Mouse (Mus musculus) C2C12 (cell line): ENCODE data around the gene Hgd. TPM values are rescaled to one million over a fixed set of nuclear protein-coding genes. Genes with fewer than 3 reads are reported as not detected.

Experiments
- H3K27me3 ChIP-seq: one replicate; pipeline ENCODE4 v1.6.1; 2011; ENCODE audit not compliant: control insufficient read depth, insufficient read depth, insufficient read length
- H3K36me3 ChIP-seq: one replicate; pipeline ENCODE4 v1.6.1; 2011; ENCODE audit not compliant: control insufficient read depth, insufficient read depth
- H3K4me3 ChIP-seq: one replicate; pipeline ENCODE4 v1.5.1; 2011; ENCODE audit warnings: mild to moderate bottlenecking, control low read depth; ENCODE audit not compliant: poor library complexity, insufficient read depth, severe bottlenecking
- H3K79me2 ChIP-seq: one replicate; pipeline ENCODE4 v1.6.1; 2011; ENCODE audit not compliant: control insufficient read depth, insufficient read depth
- H3K79me3 ChIP-seq: one replicate; pipeline ENCODE4 v1.6.1; 2011; ENCODE audit warnings: low read depth, control low read depth
- H3ac ChIP-seq: one replicate; pipeline ENCODE3; 2011; ENCODE audit warnings: low read depth; ENCODE audit not compliant: control insufficient read depth, insufficient read length
- CEBPB ChIP-seq: IDR thresholded peaks from one replicate; pipeline ENCODE4 v1.6.1; 2011; ENCODE audit warnings: low read depth, mild to moderate bottlenecking, control low read depth, moderate library complexity
- CTCF ChIP-seq: IDR thresholded peaks from one replicate; pipeline ENCODE4 v1.5.1; 2011; ENCODE audit not compliant: control insufficient read depth, insufficient read depth, insufficient read length
- FOSL1 ChIP-seq: IDR thresholded peaks from one replicate; pipeline ENCODE4 v1.8.0; 2011; ENCODE audit warnings: mild to moderate bottlenecking, low read length; ENCODE audit not compliant: poor library complexity, insufficient read depth, severe bottlenecking
- MAX ChIP-seq: IDR thresholded peaks from one replicate; pipeline ENCODE4 v1.6.1; 2011; ENCODE audit warnings: mild to moderate bottlenecking, control low read depth
- MYOD1 ChIP-seq: IDR thresholded peaks from one replicate; pipeline ENCODE4 v1.6.1; 2011; ENCODE audit warnings: low read depth; ENCODE audit not compliant: control insufficient read depth, insufficient read length
- MYOG ChIP-seq: IDR thresholded peaks from one replicate; pipeline ENCODE4 v1.6.1; 2011; ENCODE audit not compliant: control insufficient read depth, insufficient read length; ENCODE audit errors: extremely low read depth
- USF1 ChIP-seq: IDR thresholded peaks from one replicate; pipeline ENCODE4 v1.6.1; 2011; ENCODE audit warnings: low read depth, mild to moderate bottlenecking, control low read depth, moderate library complexity
- polyA plus RNA-seq: library from polyadenylated mRNA; unstranded; fragments of >200 nt; fragmentation: generic; extraction: Trizol; gene quantifications from one replicate; pipeline ENCODE4 v1.2.1, GENCODE M21; 2012; ENCODE audit warnings: missing spikeins

Hgd gene
- polyA plus RNA-seq, 1 experiment: 0.02 TPM

DNA sequence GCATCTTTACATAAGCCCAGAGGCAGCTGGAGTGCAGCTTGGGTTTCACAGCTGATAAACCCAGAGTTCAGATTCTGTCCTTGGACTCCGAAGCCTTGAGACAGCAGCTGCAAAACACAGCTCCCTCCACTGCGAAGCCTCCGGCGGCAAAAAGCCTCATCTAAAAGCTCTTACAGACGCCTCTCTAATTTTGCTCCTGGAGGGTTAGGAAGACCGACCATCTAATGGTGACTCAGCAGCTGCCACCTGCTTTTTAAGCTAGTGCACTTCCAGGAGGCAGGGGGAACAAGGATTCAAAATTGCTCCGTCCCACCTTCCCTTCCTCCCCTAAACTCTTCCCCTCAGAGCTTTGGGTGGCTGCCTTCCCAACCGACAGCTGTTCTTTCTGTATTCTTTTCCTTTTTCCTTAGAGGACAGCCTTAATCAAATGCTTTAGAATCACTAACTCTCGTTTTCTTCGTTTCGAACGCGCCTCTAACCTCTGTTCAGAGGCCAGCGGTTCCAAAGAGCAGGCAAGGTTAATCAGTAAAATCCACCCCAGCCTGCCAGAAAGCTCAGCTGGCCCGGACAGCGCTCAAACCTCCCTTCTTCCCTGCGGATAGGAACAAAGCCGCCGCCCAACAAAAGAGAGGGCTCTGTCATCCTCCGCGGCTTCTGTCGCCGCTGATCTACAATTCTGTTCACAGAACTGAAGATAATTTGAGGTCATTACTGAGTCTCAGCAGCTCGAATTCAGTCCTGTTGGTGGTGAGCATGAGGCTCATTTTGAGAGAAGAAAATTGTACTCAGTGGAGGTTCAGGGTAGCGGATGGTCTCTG, 4.5 kb downstream of the Hgd start:
- no peaks in the 10 kb centered on the region for H3K27me3 ChIP-seq
- no peaks in the 10 kb centered on the region for H3K36me3 ChIP-seq
- H3K4me3 ChIP-seq: no peak overlapping the region
- no peaks in the 10 kb centered on the region for H3K79me3 ChIP-seq
- TF ChIP-seq USF1 (no peak), MAX (no peak), FOSL1 (no peak), MYOG (no peak), MYOD1 (no peak), CEBPB (no peak), CTCF (no peak)
- H3K79me2 ChIP-seq: no peaks in the 10 kb centered on the region
- H3ac ChIP-seq: no peak overlapping the region

DNA sequence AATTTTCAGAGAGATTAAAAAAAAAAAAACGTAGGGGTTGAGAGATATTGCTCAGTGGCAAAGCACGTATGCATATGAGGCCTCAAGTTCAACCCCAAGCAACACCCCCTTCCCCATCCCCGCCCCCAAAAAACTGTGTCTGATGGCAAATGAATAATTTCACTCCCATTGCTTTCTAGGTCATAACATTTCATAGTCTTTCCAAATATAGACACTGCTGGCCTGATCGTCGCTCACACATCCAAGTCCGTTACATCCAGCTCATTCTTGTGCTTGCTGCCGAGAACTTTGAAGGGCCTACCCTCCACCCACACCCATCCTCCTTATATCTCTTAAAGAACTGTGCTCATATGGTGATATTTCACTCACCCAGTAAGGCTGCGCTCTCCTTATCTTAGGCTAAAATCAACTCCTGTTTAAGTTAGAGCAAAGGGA, 5.2 kb downstream of the Hgd start:
- no peak for TF ChIP-seq FOSL1
- no peak for TF ChIP-seq USF1
- TF ChIP-seq CEBPB: no peak
- TF ChIP-seq MAX: no peak
- no peak for TF ChIP-seq MYOD1
- no peak for TF ChIP-seq CTCF
- no peak for TF ChIP-seq MYOG
- Histone ChIP-seq H3K27me3 (no peaks in the 10 kb centered on the region), H3K4me3 (no peak overlapping the region), H3K36me3 (no peaks in the 10 kb centered on the region), H3K79me3 (no peaks in the 10 kb centered on the region), H3K79me2 (no peaks in the 10 kb centered on the region), H3ac (no peak overlapping the region)

DNA sequence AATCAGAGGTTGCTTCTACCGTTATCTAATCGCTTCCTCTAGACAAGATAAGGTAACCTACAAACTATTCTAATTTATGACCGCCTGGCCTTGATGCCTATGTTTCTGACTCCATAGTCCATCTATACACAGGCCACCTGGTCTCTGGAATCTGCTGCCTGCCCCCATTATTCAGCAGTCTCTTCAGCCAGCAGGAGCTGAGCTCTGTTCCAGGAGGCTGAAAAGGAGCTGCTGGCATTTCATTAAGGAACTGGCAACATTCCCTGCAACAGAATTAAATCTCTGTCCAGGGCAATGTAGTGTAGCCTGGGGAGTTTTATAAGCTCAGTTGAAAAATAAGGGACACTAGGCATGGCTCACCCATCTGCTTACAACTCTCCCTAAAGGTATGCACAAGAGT, 11.0 kb downstream of the Hgd start:
- no peaks in the 10 kb centered on the region for H3K27me3 ChIP-seq
- no peaks in the 10 kb centered on the region for H3K36me3 ChIP-seq
- no peaks in the 10 kb centered on the region for H3K79me2 ChIP-seq
- TF ChIP-seq USF1 (no peak), MYOD1 (no peak), MAX (no peak), CEBPB (no peak), MYOG (no peak), CTCF (no peak), FOSL1 (no peak)
- no peaks in the 10 kb centered on the region for H3K79me3 ChIP-seq
- H3ac ChIP-seq: no peak overlapping the region
- no peak overlapping the region for H3K4me3 ChIP-seq

DNA sequence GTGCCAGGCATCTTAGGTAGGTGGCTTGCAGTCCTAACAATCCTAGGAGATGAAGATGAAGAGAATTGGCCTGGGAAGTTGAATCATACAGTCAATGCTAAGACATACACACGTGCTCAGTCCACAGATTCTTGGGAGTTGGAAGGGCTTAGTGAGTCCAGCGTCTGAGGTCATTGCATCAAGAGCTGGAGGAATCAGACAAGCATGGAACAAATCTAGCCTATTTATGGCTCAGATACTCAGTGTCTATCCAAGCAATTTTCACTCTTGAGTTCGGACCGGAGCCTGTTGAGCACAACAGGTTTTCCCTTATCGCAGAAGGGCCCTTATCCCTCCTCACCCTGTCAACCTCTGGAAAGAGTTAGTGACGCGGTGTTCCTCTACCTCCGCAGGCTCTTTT, 11.6 kb downstream of the Hgd start:
- no peak overlapping the region for H3K4me3 ChIP-seq
- H3K79me2 ChIP-seq: no peaks in the 10 kb centered on the region
- no peaks in the 10 kb centered on the region for H3K27me3 ChIP-seq
- no peak overlapping the region for H3ac ChIP-seq
- no peaks in the 10 kb centered on the region for H3K36me3 ChIP-seq
- H3K79me3 ChIP-seq: no peaks in the 10 kb centered on the region
- TF ChIP-seq MYOG (no peak), MYOD1 (no peak), FOSL1 (no peak), CEBPB (no peak), USF1 (no peak), CTCF (no peak), MAX (no peak)

DNA sequence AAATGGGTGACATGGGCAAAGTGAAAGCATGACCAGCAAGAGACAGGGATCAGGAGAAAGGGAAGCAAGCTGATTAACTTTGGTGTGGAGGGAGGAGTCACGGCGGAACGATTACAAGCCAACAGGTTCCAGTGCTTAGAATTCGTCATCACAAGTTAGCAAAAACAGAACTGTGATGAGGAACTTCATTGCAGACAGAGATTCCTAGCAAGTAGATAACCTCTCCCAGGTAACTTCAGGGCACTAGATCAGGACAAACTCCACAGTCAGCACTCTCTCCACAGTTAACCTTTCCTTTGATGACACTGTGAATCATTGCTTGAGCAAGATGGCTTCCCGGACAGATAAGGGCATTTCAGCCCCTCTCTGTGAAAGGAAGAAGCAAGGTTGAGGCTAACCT, 17.5 kb downstream of the Hgd start:
- no peaks in the 10 kb centered on the region for H3K27me3 ChIP-seq
- H3K79me2 ChIP-seq: no peaks in the 10 kb centered on the region
- H3K79me3 ChIP-seq: no peaks in the 10 kb centered on the region
- TF ChIP-seq CTCF: no peak
- TF ChIP-seq FOSL1: no peak
- no peak for TF ChIP-seq USF1
- no peak for TF ChIP-seq CEBPB
- no peak for TF ChIP-seq MYOD1
- no peak for TF ChIP-seq MYOG
- TF ChIP-seq MAX: no peak
- no peak overlapping the region for H3ac ChIP-seq
- no peaks in the 10 kb centered on the region for H3K36me3 ChIP-seq
- no peak overlapping the region for H3K4me3 ChIP-seq

DNA sequence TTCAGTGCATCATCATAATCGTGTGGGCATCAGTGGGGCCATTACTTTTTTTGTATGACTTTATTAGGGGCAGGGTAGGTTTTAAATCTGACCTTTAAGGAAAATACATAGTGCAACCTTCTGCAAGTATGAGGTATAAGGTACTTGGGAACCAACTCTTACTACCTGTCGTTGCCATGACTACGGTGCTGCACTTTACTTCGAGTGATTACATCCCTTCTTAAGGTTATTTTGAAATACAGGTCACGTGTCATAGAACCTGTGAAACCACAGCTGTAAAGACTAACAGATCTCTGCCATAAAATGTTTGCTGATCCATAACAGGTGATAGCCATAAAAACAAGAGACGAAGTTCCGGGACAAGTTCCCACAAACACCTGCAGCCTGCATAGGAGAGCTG, 18.5 kb downstream of the Hgd start:
- Histone ChIP-seq H3K4me3 (no peak overlapping the region), H3K27me3 (no peaks in the 10 kb centered on the region), H3K79me3 (no peaks in the 10 kb centered on the region), H3K36me3 (no peaks in the 10 kb centered on the region), H3K79me2 (no peaks in the 10 kb centered on the region), H3ac (no peak overlapping the region)
- TF ChIP-seq MYOG: no peak
- no peak for TF ChIP-seq MYOD1
- no peak for TF ChIP-seq USF1
- TF ChIP-seq MAX: no peak
- TF ChIP-seq FOSL1: no peak
- TF ChIP-seq CEBPB: no peak
- TF ChIP-seq CTCF: no peak

DNA sequence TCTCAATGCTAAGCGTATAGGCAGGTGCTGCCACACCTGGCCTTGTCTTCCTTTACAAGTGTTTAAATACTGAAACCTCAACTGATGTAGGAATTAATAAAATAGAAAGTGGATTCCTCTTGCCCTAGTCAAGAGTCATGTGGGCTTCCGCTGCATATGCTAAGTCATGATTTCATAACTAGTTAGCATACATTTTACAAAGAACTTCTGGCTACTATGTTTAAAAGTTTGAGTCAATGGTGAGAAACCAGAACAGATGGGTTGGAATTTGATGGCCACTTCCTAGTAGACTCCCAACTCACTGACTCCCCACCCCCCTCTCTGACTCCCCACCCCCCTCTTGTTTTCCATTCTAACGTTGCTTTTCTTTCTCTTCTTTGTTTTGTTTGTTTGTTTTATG, 19.4 kb downstream of the Hgd start:
- Histone ChIP-seq H3K79me3 (no peaks in the 10 kb centered on the region), H3K27me3 (no peaks in the 10 kb centered on the region), H3K4me3 (no peak overlapping the region), H3K36me3 (no peaks in the 10 kb centered on the region), H3ac (no peak overlapping the region), H3K79me2 (no peaks in the 10 kb centered on the region)
- TF ChIP-seq MYOG: no peak
- no peak for TF ChIP-seq USF1
- TF ChIP-seq FOSL1: no peak
- no peak for TF ChIP-seq CEBPB
- no peak for TF ChIP-seq MAX
- TF ChIP-seq MYOD1: no peak
- TF ChIP-seq CTCF: no peak
